ENCODE assay signal across 10 mouse cellular contexts in the genomic region with DNA sequence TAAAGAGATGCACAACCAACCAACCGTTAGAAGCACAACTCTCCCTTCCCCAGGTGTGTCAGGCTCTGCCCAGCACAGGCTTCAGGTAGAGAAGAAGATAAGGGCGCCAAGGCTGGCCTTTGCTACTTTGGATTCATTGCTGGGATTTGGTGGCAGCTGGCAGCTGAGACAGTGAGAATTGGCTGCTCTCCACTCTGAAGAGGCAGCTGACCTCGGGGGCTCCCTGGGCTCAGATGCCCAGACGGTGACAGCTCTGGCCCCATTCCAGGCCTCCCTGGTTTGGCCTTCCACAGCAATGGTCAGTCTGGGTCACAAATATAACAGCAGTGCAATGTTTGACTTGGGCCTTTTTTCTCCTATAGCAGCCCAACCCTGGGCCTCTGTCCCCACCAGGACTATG.
DNase-seq lines count a peak whose midpoint lies in the region; ATAC-seq and TF ChIP-seq lines count a peak whose summit lies in the region.
"Had no signal": no experiment of that assay in that cellular context is flagged by ENCODE, and none has a peak within 500 bp of the region (broad histone marks: within the 10 kb centered on the region; RNA-seq: fewer than 3 reads in every experiment).

No protein-coding gene starts in this region.

- H3K4me3 ChIP-seq in midbrain, embryonic 11.5 days (ENCODE audit: low read depth, low read length), result no peak overlapping the region
- H3K4me3 ChIP-seq in midbrain, postnatal 0 days (ENCODE audit: low read depth, low read length), result no peak overlapping the region
- no peak overlapping the region for H3K4me3 ChIP-seq in gastrocnemius, adult 2 months
- H3K4me3 ChIP-seq in intestine, embryonic 16.5 days (ENCODE audit: low read length), result no peak overlapping the region
- H3K4me3 ChIP-seq: limb, embryonic 15.5 days had no signal

- H3K27ac ChIP-seq in midbrain, embryonic 11.5 days (ENCODE audit: low read depth, low read length), result no peak overlapping the region
- H3K27ac ChIP-seq in midbrain, postnatal 0 days (ENCODE audit: low read depth, low read length), result no peak overlapping the region
- no peak overlapping the region for H3K27ac ChIP-seq in gastrocnemius, adult 2 months
- no peak overlapping the region for H3K27ac ChIP-seq in intestine, embryonic 16.5 days (ENCODE audit: low read length)
- H3K27ac ChIP-seq: limb, embryonic 15.5 days had no signal

- no peaks in the 10 kb centered on the region for H3K36me3 ChIP-seq in midbrain, embryonic 11.5 days (ENCODE audit: control insufficient read depth, insufficient read depth, low read length)
- H3K36me3 ChIP-seq in midbrain, postnatal 0 days (ENCODE audit: insufficient read depth, low read length), result no peaks in the 10 kb centered on the region
- no peaks in the 10 kb centered on the region for H3K36me3 ChIP-seq in intestine, embryonic 16.5 days (ENCODE audit: control insufficient read depth, insufficient read depth, low read length)
- H3K36me3 ChIP-seq: G1E; limb, embryonic 15.5 days had no signal

- 51% methylated on average over 4 of the region's 4 CpGs for WGBS in midbrain, embryonic 11.5 days
- 53% methylated on average over 4 of the region's 4 CpGs for WGBS in midbrain, postnatal 0 days
- 54% methylated on average over 4 of the region's 4 CpGs for WGBS in intestine, embryonic 16.5 days

- no peaks in the 10 kb centered on the region for H3K9me3 ChIP-seq in midbrain, embryonic 11.5 days (ENCODE audit: control insufficient read depth, low read length)
- no peaks in the 10 kb centered on the region for H3K9me3 ChIP-seq in midbrain, postnatal 0 days (ENCODE audit: low read length)
- no peaks in the 10 kb centered on the region for H3K9me3 ChIP-seq in intestine, embryonic 16.5 days (ENCODE audit: control insufficient read depth, low read length)
- H3K9me3 ChIP-seq: G1E; limb, embryonic 15.5 days had no signal

- no peaks in the 10 kb centered on the region for H3K4me1 ChIP-seq in midbrain, embryonic 11.5 days (ENCODE audit: control insufficient read depth, insufficient read depth, low read length)
- H3K4me1 ChIP-seq in midbrain, postnatal 0 days (ENCODE audit: insufficient read depth, low read length), result no peaks in the 10 kb centered on the region
- H3K4me1 ChIP-seq in intestine, embryonic 16.5 days (ENCODE audit: control insufficient read depth, insufficient read depth, low read length), result no peaks in the 10 kb centered on the region
- H3K4me1 ChIP-seq: limb, embryonic 15.5 days had no signal

- H3K27me3 ChIP-seq in midbrain, embryonic 11.5 days (ENCODE audit: control insufficient read depth, insufficient read depth, low read length), result no peaks in the 10 kb centered on the region
- H3K27me3 ChIP-seq in midbrain, postnatal 0 days (ENCODE audit: insufficient read depth, low read length), result no peaks in the 10 kb centered on the region
- no peaks in the 10 kb centered on the region for H3K27me3 ChIP-seq in intestine, embryonic 16.5 days (replicated peaks; ENCODE audit: control insufficient read depth, insufficient read depth, low read length)

- TF ChIP-seq CTCF in midbrain, postnatal 0 days (IDR thresholded peaks at IDR 0.05), result no peak
- no peak for TF ChIP-seq CTCF in gastrocnemius, adult 2 months (IDR thresholded peaks at IDR 0.05)

- no peak overlapping the region for H3K4me2 ChIP-seq in midbrain, embryonic 11.5 days
- no peak overlapping the region for H3K4me2 ChIP-seq in midbrain, postnatal 0 days (ENCODE audit: low read depth, low read length, poor library complexity, severe bottlenecking)
- no peak overlapping the region for H3K4me2 ChIP-seq in intestine, embryonic 16.5 days (ENCODE audit: low read depth, low read length)
- H3K4me2 ChIP-seq: limb, embryonic 15.5 days had no signal

- no peak for ATAC-seq in midbrain, embryonic 11.5 days (ENCODE audit: low FRiP score)
- no peak for ATAC-seq in midbrain, postnatal 0 days (ENCODE audit: low FRiP score)
- no peak for ATAC-seq in intestine, embryonic 16.5 days

- peak; percentile 21 for DNase-seq in midbrain, embryonic 11.5 days (ENCODE audit: low spot score, missing footprints)
- no peak for DNase-seq in midbrain, postnatal 0 days (ENCODE audit: low spot score)
- peak; percentile 79 for DNase-seq in adrenal gland, postnatal 25 days
- DNase-seq in gastrocnemius, adult 2 months, result peak; percentile 90
- DNase-seq in kidney, postnatal 36 days, result peak; percentile 72 to 78
- DNase-seq in spleen, postnatal 4 days (ENCODE audit: low spot score in 2 of 2), result no peak
- DNase-seq in left cerebral cortex, adult 8-10 months (ENCODE audit: low spot score in 2 of 2), result no peak

- H3K9ac ChIP-seq in midbrain, embryonic 11.5 days (ENCODE audit: low read length), result no peak overlapping the region
- no peak overlapping the region for H3K9ac ChIP-seq in midbrain, postnatal 0 days (replicated peaks; ENCODE audit: low read length, poor library complexity, severe bottlenecking)
- H3K9ac ChIP-seq in intestine, embryonic 16.5 days (ENCODE audit: low read depth, low read length), result no peak overlapping the region
- H3K9ac ChIP-seq: limb, embryonic 15.5 days had no signal

- intact Hi-C loops in gastrocnemius, adult 2 months (cut with DNase I), result no loop called here

Comparison
In these comparisons a context has a peak if more than half of its experiments do, and no peak if none do; other contexts are left out.
1. DNase-seq: peak in midbrain, embryonic 11.5 days (single experiment), adrenal gland, postnatal 25 days (single experiment), gastrocnemius, adult 2 months (single experiment) and kidney, postnatal 36 days (2 of 2); none in midbrain, postnatal 0 days (single experiment), spleen, postnatal 4 days (0 of 2) and left cerebral cortex, adult 8-10 months (0 of 2).